Mouse (Mus musculus) olfactory bulb, adult 2 months (tissue): ENCODE data around the gene Itpr2.

Experiments used
- CTCF ChIP-seq: fragments of 200-500 bp; IDR thresholded peaks from 2 replicates; pipeline ENCODE4 v1.5.1; 2012; ENCODE audit warnings: low read depth, mild to moderate bottlenecking, low read length, moderate library complexity; ENCODE audit not compliant: insufficient read depth
- POLR2A ChIP-seq: fragments of 200-500 bp; IDR thresholded peaks from 2 replicates; pipeline ENCODE4 v1.6.1; 2012; ENCODE audit warnings: mild to moderate bottlenecking, low read depth, low read length, moderate library complexity; ENCODE audit not compliant: insufficient read depth

DNA sequence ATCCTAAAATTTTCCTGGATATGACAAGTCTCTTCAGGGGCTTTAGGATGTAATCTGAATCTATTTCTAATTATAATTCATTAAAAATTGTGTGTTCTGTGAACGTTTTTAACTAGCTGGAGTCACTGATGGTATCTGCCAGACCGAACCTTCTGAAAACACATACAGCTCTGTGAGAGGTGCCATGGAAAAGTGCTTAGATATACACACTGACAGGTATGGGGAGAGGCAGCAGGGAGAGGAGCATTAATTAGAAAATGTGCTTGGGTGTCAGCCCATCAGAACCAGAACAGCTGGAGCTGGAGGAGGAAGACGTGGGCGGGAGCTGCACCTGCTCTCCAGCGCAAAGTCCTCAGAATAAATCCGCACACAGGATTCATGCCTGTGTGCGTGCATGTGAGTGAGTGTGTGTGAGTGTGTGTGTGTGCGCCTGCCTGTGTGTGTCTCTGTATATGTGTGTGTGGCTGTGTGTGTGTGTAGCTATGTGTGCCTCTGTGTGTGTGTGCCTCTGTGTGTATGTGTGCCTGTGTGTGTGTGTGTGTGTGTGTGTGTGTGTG, 199.4 kb downstream of the Itpr2 start:
- TF ChIP-seq CTCF (no peak), POLR2A (no peak)
